Comparison of ENCODE assay signal across 28 mouse cellular contexts in genomic region chr13:20118909-20119308, GRCm38 (mm10).
"Had no signal": no experiment of that assay in that cellular context is flagged by ENCODE, and none has a peak within 500 bp of the region (broad histone marks: within the 10 kb centered on the region; RNA-seq: fewer than 3 reads in every experiment).

No protein-coding gene starts in this region.

- H3K4me3 ChIP-seq: limb, embryonic 10.5 days; limb, embryonic 12.5 days; limb, embryonic 13.5 days; limb, embryonic 15.5 days; liver, embryonic 12.5 days; liver, embryonic 13.5 days; liver, embryonic 15.5 days; lung, embryonic 15.5 days; megakaryocyte, embryonic 14.5 days; midbrain, embryonic 10.5 days; midbrain, embryonic 12.5 days; midbrain, embryonic 13.5 days; midbrain, embryonic 15.5 days; myocyte; neural tube, embryonic 12.5 days had no signal

- DNase-seq: left cerebral cortex, postnatal 4 days; liver; liver, embryonic 13.5 days; liver, postnatal 0 days; lung, adult 18-20 months; lung, adult 2 months; lung, embryonic 14.5 days; lung, postnatal 10 days; lung, postnatal 14 days; lung, postnatal 36 days; lung, postnatal 4 days; midbrain, embryonic 14.5 days had no signal

- H3K27ac ChIP-seq: limb, embryonic 10.5 days; limb, embryonic 12.5 days; limb, embryonic 13.5 days; limb, embryonic 15.5 days; liver, embryonic 12.5 days; liver, embryonic 13.5 days; liver, embryonic 14.5 days; liver, embryonic 15.5 days; lung, embryonic 15.5 days; macrophage; midbrain, embryonic 10.5 days; midbrain, embryonic 12.5 days; midbrain, embryonic 13.5 days; midbrain, embryonic 15.5 days; neural tube, embryonic 12.5 days had no signal
